Mouse (Mus musculus) B cell, adult 2 months (primary cell): ENCODE measurements around the gene Ube2g2.

ENCODE experiments used
- DNase-seq, 2 experiments: peaks; one replicate each; pipeline ENCODE4 v3.0.0; 2022

Ube2g2 gene

DNA sequence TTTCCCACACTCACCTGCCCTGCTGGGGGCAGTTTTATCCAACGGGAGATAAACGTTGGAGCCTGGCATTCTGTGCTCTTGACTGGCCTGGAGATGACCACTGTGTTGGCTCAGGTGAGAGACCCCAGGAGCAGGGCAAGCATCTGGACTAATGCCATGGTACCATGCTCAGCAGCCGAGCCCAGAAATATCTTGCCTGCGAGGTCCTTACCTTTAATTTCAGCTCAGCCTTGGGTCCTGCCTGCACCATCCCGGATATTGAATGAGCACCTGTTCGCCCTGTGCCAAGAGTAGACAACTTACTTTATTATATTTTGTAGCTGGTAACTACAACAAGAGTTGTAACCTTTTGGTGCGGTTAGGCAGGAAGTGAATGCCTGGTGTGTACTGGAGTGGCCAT is 15.2 kb upstream of the Ube2g2 start:
- DNase-seq = peak; percentile 61

DNA sequence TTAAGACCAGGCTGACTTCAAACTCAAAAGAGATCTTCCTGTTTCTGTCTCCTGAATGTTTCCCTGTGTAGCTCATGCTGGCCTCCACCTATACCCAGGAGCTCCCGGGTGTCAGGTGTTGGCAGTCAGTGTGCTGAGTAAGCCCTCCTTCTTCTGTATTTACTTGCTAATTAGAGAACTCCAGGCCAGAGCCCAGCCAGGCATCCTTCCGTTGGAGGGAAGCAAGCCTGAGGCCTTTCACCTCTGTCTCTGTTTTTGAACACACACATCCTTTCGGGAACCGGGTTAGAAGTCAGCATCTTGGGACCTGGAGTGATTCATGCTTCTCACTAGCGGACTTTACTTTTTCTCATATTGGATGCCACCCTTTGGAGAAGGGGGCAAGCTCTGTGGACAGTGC is 14.6 kb upstream of the Ube2g2 start:
- peak in 1 of 2 experiments; percentile 13 for DNase-seq

DNA sequence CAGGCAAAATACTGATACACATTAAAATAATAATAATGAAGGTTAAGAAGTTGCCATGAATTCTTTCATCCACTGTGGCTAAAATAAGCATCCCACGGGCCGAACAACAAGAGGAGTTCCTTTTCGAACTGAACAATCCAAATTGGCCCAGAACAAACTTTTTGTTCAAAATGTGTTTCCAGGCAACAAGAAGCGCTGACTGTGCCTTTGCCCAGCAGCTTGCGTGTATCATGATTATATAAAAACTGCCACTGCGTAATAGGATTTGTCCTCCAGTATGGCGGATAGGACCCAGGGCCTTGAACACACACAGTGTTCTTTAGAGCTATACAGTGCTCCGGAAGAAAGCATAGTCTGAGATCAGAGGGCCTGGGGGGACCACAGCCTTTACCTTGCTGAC is 13.5 kb upstream of the Ube2g2 start:
- DNase-seq = no peak

DNA sequence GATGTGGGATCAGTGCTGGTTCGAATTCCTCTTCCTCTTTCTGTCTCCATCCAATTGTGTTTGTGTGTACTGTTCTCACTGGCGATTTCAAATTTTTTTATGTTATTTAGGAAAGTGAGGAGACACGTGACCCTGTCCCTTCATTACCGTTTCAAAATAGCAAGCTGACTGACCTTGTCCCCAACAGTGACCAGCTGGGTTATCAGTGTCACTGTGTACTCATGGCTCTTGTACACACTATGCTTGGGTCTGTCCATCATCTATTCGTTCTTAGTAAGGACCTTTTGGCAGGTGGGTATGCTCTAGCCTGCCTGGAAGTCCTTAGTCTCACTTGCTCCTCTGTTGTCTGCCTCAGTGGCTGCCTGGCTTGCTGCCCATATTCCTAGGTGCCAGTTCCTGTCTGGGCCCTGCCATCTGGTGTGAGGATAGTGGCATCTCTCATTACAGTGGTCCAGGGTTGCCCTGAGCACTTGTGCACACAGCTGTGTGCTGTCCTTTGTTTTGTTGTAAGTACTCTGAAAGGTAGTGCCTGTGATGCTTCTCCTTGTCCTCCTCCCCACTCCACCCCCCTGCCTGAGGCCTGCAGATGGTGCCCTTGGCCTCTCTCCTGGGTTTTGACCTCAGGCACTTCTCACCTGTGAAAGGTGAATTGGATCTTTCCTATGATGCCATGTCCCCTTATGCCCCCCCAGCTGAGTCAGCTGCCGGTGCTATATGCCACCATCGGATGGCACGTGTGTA is 11.7 kb upstream of the Ube2g2 start:
- DNase-seq = no peak

DNA sequence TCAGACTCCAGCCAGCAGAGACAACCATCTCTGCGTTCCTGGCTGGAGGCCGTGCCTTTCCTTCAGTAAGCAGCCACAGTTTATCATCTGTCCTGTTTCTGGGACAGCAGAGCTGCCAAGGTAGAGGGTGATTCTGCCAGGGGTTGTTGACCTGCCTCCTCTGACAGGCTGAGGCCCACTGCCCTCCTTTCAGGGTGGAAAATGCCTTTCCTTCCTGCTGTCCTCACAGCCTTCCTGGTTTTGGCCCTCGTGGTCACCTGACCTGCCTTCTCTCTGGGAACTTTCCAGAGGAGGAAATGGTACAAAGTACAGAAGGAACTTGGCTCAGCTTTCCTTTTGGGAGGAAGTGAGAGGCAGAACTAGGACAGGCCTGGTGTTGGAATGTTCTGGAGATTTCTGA is 8.7 kb upstream of the Ube2g2 start:
- no peak for DNase-seq

DNA sequence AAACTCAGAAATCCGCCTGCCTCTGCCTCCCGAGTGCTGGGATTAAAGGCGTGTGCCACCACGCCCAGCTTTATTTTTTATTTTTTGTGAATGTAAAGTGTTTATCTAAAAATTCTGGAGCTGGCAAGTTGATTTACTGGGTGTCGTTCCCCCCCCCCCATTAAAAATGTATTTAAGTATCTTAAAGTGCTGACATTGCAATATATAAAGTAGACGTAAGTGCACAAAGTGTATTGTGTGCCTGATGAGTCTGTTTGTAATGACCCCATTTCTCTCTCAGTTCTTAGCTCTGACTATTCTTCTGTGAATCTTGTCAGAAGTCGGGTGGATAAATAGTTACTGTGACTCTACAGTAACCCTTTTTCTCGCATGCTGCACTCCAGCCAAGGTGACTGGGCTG is 6.4 kb upstream of the Ube2g2 start:
- DNase-seq = no peak

DNA sequence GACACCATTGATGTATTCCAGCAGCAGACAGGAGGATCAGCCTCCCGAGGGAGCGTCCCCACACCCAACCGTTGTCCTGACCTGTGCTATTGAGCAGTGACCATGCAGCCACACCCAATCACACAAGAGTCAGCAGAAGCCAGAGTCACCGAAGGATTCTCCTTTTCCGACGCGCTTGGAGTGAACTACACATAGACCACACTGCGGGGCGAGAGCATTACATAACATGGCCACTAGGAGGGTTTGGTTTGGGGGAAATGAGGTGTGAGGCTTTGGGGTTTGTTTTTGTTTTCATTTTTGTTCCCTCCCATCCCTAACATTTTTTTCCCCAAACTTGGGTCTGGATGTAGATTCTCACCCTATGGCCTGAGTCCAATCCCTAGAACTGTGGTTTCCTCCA is 5.9 kb upstream of the Ube2g2 start:
- no peak for DNase-seq

DNA sequence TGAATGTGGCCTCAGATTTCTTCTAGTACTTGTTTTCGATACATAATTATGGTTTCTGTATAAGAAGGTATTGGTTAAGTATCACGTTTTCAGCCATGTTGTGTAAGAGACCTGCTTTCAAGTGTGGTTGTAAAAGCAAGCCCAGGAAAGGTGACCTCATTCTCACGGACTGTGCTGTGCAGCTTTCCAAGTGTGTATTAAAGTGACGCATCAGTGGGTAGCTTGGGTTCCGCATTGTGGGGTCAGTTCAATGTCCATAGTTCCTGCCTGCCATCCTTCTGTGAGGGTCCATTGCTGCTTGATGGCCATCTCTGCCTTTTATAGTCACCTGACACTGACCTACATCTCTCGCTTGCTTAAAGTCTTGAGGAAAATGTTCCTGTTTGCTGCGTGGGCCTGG is 5.1 kb upstream of the Ube2g2 start:
- DNase-seq = no peak

DNA sequence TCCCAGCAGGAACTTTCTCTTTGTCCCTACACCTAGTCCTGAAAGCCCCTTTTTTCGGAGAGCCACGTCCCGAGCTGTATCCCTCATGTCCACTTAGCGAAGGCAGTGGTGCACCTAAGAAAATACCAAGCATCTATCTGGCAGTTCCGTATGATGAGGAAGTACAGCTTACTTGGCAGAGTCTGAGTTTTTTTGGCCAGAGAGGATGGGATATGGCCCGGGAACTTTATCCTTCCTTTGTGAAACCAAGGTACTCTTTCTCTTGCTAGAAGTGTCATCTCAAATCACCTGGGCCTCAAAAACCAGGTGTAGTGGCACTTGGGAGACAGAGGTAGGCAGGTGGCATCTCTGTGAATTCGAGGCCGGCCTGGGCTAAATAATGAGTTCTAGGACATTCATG is 529 bp upstream of the Ube2g2 start:
- no peak for DNase-seq

DNA sequence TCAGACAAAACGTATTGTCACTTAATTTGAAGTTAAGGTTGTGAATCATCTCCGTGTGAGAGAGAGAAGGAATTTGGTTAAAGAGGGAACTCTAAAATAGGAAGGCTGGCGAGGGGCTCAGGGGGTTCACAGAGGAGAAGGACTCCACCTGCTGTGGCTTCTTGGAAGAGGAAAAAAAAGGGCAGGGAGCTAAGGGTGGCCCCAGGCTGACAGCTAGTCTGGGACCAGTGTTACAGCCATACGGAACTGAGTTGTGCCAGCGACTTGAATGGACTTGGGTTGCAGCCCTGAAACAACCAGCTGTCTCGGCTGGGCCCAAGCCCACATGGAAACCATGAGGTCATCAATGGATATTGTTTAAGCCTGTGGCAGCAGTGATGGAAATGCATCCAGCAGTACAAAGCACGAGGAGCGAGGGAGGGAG is 1.0 kb downstream of the Ube2g2 start:
- peak; percentile 19 to 23 for DNase-seq

DNA sequence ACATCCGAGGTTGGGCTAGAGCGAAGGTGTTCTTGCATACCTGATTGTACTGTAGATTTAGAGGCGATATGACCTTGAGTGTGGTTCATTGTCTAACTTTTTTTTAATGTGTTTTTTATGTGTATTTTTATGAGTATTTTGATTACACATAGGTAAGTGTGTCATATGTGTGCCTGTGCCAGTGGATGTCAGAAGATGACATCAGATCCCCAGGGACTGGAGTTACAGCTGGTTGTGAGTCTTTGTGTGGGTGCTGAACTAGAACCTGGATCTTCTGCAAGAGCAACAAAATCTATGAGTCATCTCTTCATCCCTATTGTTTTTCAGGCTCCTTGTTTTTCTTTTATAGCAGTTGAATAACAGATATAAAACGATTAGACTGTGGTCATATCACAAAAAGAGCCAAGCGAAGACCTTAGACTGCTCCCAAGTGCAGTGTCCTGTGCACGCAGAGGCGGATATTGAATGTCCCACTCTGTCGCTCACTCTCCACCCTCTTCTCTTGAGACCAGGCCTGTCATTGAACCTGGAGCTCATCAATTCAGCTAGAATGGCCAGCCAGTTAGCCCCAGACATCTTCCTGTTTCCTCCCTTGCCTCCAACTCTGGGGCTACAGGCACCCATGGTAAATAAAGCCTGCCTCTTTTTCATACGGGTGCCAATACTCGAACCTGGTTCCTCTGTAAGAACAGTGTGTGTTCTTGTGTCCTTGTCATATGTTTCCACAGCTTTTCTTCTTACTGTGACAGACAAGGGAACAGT is 1.7 kb downstream of the Ube2g2 start:
- no peak for DNase-seq

DNA sequence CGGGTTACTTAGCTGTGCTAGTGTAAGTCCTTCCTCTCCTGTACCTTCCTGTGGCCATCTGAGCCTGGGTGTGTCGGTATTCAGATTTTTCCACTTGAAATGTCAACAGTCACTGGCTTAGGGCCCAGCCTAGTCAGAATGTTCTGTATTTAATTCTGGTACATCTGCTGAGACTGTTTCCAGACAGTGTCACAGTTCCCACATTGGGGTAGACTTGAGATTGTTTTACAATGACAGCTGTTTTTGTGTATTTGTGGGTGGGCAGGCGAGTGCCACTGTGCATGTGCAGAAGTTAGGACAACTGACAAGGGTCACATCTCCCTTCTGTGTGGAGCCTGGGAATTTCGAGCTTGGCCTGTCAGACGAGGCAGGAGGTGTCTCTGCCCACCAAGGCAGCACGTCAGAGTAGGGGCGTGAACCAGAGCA is 2.5 kb downstream of the Ube2g2 start:
- no peak for DNase-seq

DNA sequence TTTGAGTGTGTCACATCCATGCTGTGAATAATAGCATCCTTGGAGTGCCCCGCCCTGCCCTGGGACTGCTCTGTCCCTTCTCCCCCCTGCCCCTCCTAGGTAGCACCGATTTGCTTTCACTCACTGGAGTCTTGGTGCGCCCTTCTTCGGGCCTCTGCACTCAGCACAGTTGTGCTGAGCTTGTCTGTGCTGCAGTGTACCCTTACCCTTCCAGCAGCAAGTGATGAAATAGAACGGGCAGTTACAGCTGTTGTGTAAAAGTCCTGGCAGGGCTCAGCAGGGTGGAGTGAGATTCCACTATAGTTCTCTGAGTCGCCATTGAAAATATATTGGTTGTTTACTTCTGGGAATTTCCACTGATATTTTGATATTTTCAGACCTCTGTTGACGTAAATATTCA is 4.0 kb downstream of the Ube2g2 start:
- no peak for DNase-seq

DNA sequence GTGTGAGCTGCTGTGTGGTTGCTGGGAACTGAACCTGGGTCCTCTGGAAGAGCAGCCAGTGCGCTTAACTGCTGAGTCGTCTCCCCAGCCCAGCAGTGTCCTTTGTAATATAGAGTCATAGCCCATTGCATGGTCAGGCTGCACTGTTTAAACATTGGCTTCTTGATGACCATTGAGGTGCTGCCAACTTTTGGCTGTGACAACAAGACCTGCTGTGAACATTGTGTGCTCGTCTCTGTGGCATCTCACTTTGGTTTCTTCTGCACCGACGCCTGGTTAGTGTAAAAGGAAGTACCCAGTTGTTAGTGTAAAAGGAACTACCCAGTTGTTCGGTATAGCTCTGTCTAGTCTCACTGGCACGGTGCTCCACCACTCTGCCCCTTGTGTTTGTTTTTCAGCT is 4.5 kb downstream of the Ube2g2 start:
- DNase-seq = no peak

DNA sequence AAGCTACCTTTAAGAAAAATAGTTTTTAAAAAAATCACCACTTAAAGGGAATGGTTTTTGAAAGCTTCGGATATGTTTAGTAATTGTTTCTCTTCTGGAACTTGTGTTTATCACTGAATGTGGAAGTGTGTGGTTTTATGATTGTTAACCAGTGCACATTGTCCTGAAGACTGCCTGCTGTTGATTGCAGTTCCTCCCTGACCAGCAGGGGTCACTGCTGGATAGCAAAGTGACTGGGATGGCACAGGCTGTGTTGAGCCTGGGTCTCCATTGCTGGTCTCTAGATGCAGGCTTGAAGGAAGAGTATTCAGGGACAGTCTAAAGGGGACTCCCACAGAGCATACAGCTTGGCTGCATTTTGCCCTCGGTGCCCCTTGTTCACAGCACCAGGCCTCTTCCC is 5.4 kb downstream of the Ube2g2 start:
- peak; percentile 89 to 90 for DNase-seq

DNA sequence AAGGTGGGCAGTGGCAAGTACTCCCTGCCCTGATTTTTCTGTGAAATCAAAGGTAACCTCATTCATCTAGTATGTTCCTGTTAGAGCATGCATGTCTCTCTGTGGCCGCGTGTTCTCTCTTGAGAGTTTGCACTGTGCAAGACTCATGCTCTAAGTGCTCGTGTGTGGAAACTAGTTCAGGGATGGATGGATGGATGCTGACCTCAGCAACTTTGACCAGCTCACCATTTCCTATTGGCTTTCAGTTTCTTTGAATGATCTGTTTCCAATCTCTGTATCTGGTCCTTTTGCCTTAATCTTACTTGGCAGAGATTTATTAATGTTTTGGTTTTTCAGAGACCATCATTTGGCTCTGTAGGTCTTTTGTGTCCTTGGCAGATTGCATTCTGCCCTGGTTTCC is 7.1 kb downstream of the Ube2g2 start:
- no peak for DNase-seq

DNA sequence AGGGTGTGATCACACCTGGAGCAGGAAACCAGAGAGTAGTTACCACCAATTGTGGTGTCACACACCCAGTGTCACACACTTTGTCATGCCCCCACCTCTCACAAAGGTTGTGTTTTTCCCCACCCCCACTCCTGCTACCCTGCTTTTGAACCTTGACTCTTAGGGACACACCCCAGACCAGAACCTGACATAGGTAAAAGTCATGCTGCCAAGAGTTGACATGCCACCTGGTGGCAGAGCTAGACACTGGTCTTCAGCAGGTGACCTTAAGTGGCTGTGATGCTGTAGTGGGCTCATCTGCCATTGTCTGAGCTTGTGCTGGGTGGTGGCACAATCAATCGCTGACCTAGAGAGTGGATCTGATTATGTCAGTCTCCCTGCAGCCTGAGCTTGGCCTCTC is 7.9 kb downstream of the Ube2g2 start:
- DNase-seq = peak; percentile 31 to 36

DNA sequence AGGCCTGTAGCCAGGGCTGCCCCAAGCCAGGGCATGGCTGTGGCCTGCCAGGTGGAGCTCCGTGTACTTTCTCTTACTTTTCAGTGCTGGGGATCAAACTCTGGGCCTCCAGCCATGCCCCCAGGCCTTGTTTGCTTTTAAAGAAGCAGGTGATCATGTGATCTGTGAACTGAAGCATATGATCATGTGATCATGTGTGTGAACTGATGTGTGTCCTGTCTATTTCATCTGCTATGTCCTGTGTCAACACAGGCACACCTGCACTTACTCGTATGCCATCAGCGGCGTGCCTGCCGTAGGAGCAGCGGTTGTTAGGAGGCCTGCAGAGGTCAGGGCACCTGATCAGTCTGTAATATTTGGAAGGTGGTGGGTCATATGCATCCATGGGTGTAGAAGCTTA is 11.9 kb downstream of the Ube2g2 start:
- DNase-seq = peak; percentile 53 to 64

DNA sequence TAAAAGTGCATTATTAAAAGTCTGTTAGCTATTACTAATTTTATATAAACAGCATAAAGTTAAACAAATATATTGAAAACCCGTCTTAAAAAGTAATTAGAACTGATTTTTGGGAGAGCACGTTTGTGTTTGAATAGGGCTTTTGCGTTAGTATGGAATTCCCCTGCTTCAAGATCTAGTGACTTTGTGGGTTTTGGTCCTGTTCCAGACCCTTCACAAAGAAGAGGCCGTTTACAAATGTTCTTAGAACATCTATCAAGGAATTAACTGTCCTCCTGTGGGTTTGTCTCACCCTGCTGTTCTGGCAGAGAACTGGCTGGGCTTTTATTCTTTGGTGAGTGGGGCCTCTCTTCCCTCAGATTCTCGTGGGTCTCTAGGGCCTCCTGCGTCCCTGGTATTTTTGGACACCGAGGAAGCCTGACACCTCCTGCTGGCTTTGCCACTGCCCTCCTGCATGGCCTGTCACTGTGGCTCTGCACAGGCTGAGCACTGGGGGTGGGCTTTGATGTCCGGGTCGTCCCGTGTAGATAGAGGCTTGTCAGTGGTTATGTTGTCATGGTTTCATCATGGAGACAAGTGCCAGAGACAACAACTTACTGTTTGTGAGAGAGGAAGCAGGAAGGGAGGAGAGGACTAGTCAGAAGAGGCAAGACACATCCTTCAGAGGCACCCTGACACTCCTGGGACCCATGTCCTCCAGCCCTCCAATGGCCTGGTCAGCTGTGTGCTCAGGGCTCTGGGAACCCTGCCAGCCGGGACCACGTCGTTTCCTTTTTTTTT is 12.6 kb downstream of the Ube2g2 start:
- peak; percentile 20 to 21 for DNase-seq

DNA sequence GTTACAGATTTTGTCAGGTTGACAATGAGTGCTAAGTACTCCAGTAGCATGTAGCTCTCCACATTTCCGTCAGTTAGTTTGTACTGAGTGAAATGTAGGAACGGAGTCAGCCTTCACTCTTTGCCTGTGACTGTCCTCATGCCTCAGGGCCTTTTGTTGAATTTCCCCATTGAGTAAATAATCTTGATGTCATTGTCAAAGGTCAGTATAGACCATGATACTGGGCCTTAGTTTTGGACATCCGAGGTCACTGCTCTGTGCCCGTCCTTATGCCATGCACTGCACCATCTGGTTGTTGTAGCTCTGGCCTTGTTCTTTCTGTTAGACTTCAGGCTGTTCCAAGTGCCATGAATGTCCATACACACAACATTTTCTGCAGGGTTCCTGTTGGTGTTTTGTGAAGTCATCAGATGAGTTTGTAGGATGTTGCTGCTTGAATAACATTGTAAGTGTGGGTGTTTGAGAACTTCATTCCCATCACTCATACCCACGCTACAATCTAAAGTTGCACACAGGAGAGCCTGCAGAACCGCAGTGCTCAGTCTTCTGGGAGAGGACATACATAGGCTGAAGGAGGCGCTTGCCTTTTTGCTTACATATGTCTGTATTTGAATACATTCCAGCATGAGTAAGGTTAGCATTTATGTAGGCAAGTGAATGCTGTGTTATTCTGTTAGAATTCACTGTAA is 14.3 kb downstream of the Ube2g2 start:
- no peak for DNase-seq

DNA sequence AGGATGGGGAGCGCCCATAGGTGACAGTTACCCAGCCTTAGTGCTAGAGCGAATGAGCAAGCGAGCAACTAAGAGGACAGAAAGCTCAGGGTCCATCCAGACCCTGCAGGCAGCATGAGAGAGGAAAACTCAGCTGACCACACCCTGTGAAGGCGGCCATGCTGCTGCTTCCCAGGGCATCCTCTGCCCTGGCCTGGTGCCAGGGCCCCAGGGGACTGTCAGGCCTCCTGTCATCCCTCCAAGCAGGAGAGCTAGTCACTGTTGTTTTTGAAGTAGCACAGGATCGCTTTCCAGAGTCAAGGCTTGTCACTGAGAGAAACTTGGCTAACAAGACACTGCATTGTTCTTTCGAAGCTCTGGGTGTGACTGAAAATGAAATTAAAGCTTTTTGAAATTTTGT is 16.9 kb downstream of the Ube2g2 start:
- no peak for DNase-seq

DNA sequence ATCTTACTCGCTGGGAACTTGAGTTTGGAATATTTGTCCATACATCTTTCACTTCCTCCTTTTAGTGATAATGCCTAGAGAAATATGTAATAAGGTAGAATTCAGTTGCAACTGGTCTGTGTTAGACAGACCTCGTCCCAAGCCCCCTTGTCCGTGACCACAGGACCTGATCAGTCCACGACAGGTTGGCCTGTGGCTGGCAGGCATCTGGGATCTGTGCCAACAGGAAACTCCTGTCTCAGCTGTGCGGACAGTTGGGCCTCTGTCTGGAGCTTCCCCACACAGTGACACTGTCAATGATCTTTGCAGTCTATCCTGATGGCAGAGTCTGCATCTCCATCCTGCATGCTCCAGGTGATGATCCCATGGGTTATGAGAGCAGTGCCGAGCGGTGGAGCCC is 21.1 kb downstream of the Ube2g2 start:
- no peak for DNase-seq

DNA sequence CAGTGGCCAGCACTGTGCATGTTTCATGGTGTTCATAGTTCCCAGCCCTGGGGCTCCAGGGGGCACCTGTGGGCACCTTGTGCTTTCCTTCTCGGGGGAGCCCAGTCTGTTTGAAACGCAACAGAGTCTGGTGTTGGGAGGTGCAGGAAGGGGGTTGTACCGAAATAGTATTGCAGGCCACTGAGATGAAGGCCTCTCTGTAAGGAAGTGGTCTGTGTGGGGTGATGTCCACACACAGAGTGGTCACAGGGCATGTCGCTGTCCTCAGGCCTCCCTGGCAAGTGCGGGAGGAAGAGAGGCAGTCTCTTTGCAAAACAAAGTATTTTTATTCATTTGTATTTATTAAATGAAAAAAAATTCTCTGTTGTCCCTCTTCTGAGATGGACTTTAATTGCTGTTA is 23.5 kb downstream of the Ube2g2 start:
- DNase-seq = no peak
